Mouse (Mus musculus): Measurements from ENCODE around the gene Kcnh4. TPM values are rescaled to one million over a fixed set of nuclear protein-coding genes. Genes with fewer than 3 reads are reported as not detected.
A peak's percentile ranks its signal among the peaks of the same experiment; 100 is the strongest.

Gene Kcnh4
- total and polyA plus RNA-seq, 2 experiments from 2014 or later = not detected

DNA sequence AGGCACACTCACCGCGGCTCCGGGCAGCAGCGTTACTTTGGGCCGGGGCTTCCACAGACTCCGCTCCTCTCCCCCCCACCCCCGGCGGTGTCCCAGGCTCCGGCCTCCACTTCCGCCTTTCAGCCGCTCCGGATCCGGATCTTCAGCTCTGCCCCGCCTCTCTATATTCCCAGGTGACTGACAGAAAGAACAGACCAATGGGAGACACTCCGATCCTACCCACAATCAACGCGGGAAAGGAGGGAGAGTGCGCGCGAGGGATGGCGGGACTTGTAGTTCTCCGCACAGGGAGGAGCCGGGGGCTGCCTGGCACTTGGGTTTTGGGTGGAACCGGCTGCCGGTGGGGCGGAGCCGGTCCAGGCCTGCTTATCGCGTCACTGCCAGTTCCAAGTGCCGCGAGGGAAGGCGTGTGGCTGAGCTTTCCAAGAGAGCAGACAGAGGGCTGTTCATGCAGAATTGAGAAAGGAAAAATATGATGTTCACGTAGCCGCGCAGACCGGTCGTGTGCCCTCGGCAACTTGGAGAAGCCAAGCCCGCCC lies 21.6 kb downstream of the Kcnh4 start, which contains the start of gene Rab5c:
Gene Rab5c, minus strand, starts transcription at position 150 of the 539 bp plus-strand sequence.
- peak within 1 kb of the TSS; percentile 76 for H3K27ac ChIP-seq (ENCODE audit: low read depth)
- DNase-seq (ENCODE audit: low spot score) (peak; percentile 99), ATAC-seq (ENCODE audit: insufficient read depth, low read depth) (peak; percentile 99)
- WGBS = under 1% methylated on average over 39 of the region's 39 CpGs
- TF ChIP-seq CTCF (IDR thresholded peaks at IDR 0.05; ENCODE audit: low read depth) = no peak
- TF ChIP-seq EP300 (IDR thresholded peaks at IDR 0.05; ENCODE audit: low read depth) = no peak
- no peaks in the 10 kb centered on the region for H3K9me3 ChIP-seq (replicated peaks; ENCODE audit: control insufficient read depth, low read length)
- peak within 1 kb of the TSS; percentile 91 for H3K9ac ChIP-seq (replicated peaks; ENCODE audit: low read depth, low read length)
- H3K4me1 ChIP-seq (ENCODE audit: control insufficient read depth, insufficient read depth) = peaks cover 21% of the 10 kb centered on the region
- no peaks in the 10 kb centered on the region for H3K27me3 ChIP-seq (ENCODE audit: control insufficient read depth, insufficient read depth, low read length)
- H3K36me3 ChIP-seq (replicated peaks; ENCODE audit: control insufficient read depth, insufficient read depth, low read length) = peaks cover 7% of the 10 kb centered on the region; the same call in 1 of the 2 replicates
- peak within 1 kb of the TSS; percentile 85 for H3K4me2 ChIP-seq (ENCODE audit: low read depth, low read length)
- peak within 1 kb of the TSS; percentile 82 for H3K4me3 ChIP-seq (ENCODE audit: low read depth, low read length)

DNA sequence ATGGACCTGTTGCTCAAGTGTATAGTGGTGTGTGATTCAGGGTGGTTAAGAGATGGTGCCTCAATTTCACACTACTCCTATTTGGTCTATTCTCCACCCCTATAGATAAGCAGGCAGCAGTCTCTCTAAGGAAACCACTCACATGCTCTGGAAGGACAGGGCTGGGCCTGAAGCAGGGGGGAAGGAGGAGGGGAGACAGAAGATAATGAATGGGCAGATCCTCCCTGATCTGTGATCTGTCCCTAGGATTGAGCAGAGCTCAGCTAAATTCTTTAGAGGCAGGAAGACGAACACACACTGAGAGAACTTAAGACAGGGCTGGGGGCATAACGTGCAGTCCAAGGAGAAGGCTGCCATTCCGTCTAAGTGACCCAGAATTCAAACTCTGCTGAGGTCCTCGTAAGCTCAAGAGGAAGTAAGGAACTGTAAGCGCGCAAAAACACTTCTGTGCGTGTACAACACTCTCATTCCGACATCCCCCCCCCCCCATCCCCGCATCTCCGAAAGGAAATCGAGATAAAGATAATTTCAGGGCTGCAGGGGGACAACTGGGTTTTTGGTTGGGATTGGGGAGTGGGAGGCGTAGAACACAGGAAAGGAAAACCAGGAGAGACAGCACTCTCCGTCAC lies 22.5 kb downstream of the Kcnh4 start:
- no peak for TF ChIP-seq EP300 (IDR thresholded peaks at IDR 0.05; ENCODE audit: low read depth)
- no peak for TF ChIP-seq CTCF (IDR thresholded peaks at IDR 0.05; ENCODE audit: low read depth)
- H3K4me2 ChIP-seq (ENCODE audit: low read depth, low read length) = peak overlapping the region; percentile 85
- H3K36me3 ChIP-seq (replicated peaks; ENCODE audit: control insufficient read depth, insufficient read depth, low read length) = peaks cover 15% of the 10 kb centered on the region
- no peaks in the 10 kb centered on the region for H3K27me3 ChIP-seq (ENCODE audit: control insufficient read depth, insufficient read depth, low read length)
- peak overlapping the region; percentile 82 for H3K4me3 ChIP-seq (ENCODE audit: low read depth, low read length)
- WGBS = under 1% methylated on average over 13 of the region's 13 CpGs
- H3K9ac ChIP-seq (replicated peaks; ENCODE audit: low read depth, low read length) = peak overlapping the region; percentile 91
- H3K4me1 ChIP-seq (ENCODE audit: control insufficient read depth, insufficient read depth) = peaks cover 21% of the 10 kb centered on the region
- H3K27ac ChIP-seq (ENCODE audit: low read depth) = peak overlapping the region; percentile 76
- no peak for ATAC-seq (ENCODE audit: insufficient read depth, low read depth)
- H3K9me3 ChIP-seq (replicated peaks; ENCODE audit: control insufficient read depth, low read length) = no peaks in the 10 kb centered on the region
- DNase-seq (ENCODE audit: low spot score) = no peak

DNA sequence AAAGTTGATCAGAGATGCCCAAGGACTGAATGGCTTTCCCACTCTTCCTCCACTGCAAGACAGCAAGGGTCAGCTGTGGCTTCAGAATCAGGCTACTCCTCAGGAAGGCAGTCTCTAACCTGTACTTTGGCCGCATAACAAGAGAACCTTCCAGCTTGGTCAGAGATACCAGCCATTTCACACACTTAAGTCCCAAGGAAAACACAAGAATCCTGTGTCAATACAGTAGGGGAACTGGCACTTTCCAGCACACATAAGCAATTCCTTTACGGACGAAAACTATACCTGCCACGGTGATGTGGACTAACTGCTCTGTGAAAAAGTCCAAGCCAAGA lies 23.0 kb downstream of the Kcnh4 start:
- ATAC-seq (ENCODE audit: insufficient read depth, low read depth) = no peak
- no peaks in the 10 kb centered on the region for H3K27me3 ChIP-seq (ENCODE audit: control insufficient read depth, insufficient read depth, low read length)
- H3K36me3 ChIP-seq (replicated peaks; ENCODE audit: control insufficient read depth, insufficient read depth, low read length) = peaks cover 15% of the 10 kb centered on the region
- no peak overlapping the region for H3K27ac ChIP-seq (ENCODE audit: low read depth)
- peaks cover 21% of the 10 kb centered on the region for H3K4me1 ChIP-seq (ENCODE audit: control insufficient read depth, insufficient read depth)
- TF ChIP-seq CTCF (IDR thresholded peaks at IDR 0.05; ENCODE audit: low read depth) (no peak), EP300 (IDR thresholded peaks at IDR 0.05; ENCODE audit: low read depth) (no peak)
- no peaks in the 10 kb centered on the region for H3K9me3 ChIP-seq (replicated peaks; ENCODE audit: control insufficient read depth, low read length)
- 54% methylated on average over 4 of the region's 4 CpGs for WGBS
- H3K4me3 ChIP-seq (ENCODE audit: low read depth, low read length) = peak overlapping the region; percentile 82; the same call in 1 of the 2 replicates
- no peak for DNase-seq (ENCODE audit: low spot score)
- H3K4me2 ChIP-seq (ENCODE audit: low read depth, low read length) = peak overlapping the region; percentile 85
- H3K9ac ChIP-seq (replicated peaks; ENCODE audit: low read depth, low read length) = peak overlapping the region; percentile 91; the same call in 1 of the 2 replicates

DNA sequence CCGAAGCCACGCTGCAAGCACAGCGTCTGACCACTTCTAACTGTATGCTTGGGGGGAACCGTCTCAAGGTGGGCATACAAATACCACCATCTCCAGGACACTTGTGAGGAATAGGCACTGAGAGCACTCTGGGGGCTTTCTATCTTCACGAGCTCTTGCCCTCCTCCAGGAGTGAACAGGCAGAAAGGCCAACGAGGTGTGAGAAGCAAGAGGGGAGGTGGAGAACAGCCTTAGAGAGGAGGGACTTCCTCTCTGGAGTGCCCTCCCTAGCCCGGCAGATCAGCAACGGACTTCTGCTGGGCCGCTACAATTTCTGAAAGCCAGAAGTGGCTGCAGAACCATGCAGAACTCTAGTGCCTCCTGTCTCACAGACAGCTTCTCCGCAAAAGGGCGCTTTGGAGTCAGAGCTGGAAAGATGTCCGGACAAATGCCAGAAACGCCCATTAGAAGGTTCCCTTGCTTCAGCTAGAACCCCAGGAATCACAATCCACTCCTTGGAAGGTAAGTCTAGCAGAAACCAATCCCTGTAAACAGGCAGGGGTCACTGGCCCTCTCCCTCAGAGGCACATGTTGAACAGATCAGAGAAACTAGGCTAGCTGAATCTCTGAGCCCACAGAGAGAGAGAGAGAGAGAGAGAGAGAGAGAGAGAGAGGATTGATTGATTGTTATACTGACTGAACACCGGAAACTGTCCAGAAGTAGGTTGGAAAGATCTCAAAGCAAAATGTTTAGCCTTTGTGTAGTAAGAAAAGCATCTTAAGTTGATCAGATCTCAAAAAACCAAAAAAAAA lies 23.6 kb downstream of the Kcnh4 start:
- Histone ChIP-seq H3K4me1 (ENCODE audit: control insufficient read depth, insufficient read depth) (peaks cover 21% of the 10 kb centered on the region), H3K36me3 (replicated peaks; ENCODE audit: control insufficient read depth, insufficient read depth, low read length) (peaks cover 15% of the 10 kb centered on the region), H3K9me3 (replicated peaks; ENCODE audit: control insufficient read depth, low read length) (no peaks in the 10 kb centered on the region), H3K27me3 (ENCODE audit: control insufficient read depth, insufficient read depth, low read length) (no peaks in the 10 kb centered on the region), H3K27ac (ENCODE audit: low read depth) (peak overlapping the region; percentile 21), H3K4me2 (ENCODE audit: low read depth, low read length) (peak overlapping the region; percentile 85), H3K9ac (replicated peaks; ENCODE audit: low read depth, low read length) (peak overlapping the region; percentile 41; the same call in 1 of the 2 replicates), H3K4me3 (ENCODE audit: low read depth, low read length) (peak overlapping the region; percentile 82)
- WGBS = 54% methylated on average over 14 of the region's 14 CpGs
- DNase-seq (ENCODE audit: low spot score) (no peak), ATAC-seq (ENCODE audit: insufficient read depth, low read depth) (no peak)
- TF ChIP-seq CTCF (IDR thresholded peaks at IDR 0.05; ENCODE audit: low read depth) (no peak), EP300 (IDR thresholded peaks at IDR 0.05; ENCODE audit: low read depth) (no peak)

DNA sequence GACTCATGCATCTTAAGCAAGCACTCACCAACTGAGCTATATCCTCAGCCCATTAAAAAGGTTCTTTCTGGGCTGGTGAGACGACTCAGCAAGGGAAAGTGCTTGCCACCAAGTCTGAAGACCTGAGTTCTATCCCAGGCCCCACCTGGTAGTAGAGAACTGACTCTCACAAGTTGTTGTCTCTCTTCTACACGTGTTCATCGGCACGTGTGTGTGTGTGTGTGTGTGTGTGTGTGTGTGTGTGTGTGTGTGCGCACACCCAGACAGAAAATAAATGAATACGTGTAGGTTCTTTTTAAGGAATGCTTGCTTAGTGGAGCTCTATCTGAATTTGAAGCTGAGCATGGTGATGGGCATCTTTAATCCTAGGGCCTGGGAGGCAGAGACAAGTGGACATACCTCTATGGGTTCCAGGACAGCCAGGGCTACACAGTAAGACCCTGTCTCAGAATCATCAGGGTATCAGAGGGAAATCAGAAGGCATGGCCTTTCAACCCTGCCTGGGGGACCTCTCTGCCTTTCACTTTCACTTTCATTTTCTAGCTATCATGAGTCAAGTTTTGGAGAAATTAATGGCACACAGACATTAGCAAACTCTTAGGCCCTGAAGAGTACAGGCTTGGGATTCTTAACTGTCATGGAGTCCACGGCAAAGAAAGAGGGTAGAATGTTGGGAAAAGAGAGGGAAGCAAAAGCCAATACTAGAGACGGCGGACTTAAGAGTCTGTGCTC lies 24.4 kb downstream of the Kcnh4 start:
- peak overlapping the region; percentile 41; the same call in 1 of the 2 replicates for H3K9ac ChIP-seq (replicated peaks; ENCODE audit: low read depth, low read length)
- DNase-seq (ENCODE audit: low spot score) (no peak), ATAC-seq (ENCODE audit: insufficient read depth, low read depth) (no peak)
- WGBS = 77% methylated on average over 9 of the region's 9 CpGs
- H3K4me2 ChIP-seq (ENCODE audit: low read depth, low read length) = peak overlapping the region; percentile 85
- peak overlapping the region; percentile 21; the same call in 1 of the 2 replicates for H3K27ac ChIP-seq (ENCODE audit: low read depth)
- H3K36me3 ChIP-seq (replicated peaks; ENCODE audit: control insufficient read depth, insufficient read depth, low read length) = peaks cover 15% of the 10 kb centered on the region
- TF ChIP-seq EP300 (IDR thresholded peaks at IDR 0.05; ENCODE audit: low read depth) (no peak), CTCF (IDR thresholded peaks at IDR 0.05; ENCODE audit: low read depth) (no peak)
- H3K4me1 ChIP-seq (ENCODE audit: control insufficient read depth, insufficient read depth) = peaks cover 21% of the 10 kb centered on the region
- peak overlapping the region; percentile 82 for H3K4me3 ChIP-seq (ENCODE audit: low read depth, low read length)
- no peaks in the 10 kb centered on the region for H3K27me3 ChIP-seq (ENCODE audit: control insufficient read depth, insufficient read depth, low read length)
- H3K9me3 ChIP-seq (replicated peaks; ENCODE audit: control insufficient read depth, low read length) = no peaks in the 10 kb centered on the region

Data from heart, postnatal 0 days (tissue).